Mouse (Mus musculus): ENCODE results near the gene Dapk2.
A peak's percentile ranks its signal among the peaks of the same experiment; 100 is the strongest.

The Dapk2 gene

DNA sequence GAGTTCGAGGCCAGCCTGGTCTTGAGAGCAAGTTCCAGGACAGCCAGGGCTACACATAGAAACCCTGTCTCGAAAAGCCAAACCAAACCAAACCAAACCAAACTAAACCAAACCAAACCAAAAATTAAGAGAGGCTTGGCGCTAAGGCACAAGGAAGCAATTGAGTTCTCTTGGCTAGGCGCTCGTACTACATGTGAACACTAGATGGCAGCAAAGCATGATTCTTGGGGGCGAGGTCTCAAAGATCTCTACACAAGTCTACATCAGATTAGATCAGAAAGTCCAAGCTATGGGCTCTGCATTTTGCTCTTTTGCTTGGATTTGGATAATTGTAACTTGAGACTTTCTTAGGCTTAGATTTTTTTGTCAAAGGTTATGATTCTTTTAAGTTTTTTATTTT lies 13.8 kb upstream of the Dapk2 start:
- peak; percentile 86 for DNase-seq

DNA sequence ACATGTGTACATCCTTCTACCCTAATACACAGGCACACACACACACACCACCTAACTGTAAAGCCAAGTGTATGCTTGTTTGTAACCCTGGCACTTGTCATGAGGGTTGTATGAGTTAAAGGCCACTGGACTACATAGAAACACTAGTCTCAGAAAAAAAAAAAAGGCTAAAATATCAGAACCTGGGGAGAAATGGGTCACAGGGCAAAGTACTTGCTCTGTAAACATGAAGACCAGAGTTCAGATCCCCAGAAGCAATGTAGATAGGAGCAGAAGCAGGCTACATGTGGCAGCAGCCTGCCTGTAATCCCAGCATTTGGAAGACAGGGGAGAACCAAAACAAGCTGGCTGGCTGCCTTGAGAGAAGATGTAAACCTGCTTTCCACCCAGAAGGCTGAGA lies 11.9 kb upstream of the Dapk2 start:
- DNase-seq, result no peak

DNA sequence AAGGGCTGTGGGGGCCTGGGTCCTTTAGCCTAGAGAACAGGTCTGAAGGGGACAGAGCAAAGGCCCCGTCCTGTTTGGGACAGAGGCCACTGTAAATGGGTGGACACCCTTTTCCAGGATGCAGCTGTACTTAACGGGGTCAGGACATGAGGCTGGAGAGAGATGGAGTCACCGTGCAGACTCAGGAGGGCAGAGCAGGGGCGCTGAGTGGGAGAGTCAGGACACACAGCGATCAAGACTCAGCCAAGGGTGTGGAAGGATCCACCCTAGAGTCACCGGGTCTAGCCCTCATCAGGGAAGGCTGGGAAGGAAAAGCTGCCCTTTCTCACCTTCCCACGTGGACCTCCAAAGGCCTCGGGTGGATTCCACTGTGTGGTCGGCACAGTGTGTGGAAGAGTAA lies 6.0 kb upstream of the Dapk2 start:
- no peak for DNase-seq

DNA sequence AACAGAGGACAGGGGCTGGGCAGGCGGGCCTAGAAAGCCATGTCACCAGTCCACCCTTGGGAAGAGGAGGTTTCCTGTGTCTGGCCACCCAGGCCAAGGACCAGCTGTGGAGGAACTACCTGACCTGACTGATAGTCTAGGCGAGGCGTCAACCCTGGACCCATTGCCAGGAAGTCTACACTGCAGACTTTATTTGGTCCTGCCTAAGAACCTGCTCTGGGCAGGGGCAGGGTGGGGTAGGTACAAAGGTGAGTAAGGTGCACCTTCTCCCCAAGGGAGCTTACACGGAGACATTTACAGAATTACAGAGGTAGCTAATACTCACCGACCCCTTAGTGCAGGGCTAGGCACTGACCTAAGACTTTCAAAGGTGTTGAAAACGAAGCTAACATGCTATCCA lies 4.4 kb upstream of the Dapk2 start:
- no peak for DNase-seq

DNA sequence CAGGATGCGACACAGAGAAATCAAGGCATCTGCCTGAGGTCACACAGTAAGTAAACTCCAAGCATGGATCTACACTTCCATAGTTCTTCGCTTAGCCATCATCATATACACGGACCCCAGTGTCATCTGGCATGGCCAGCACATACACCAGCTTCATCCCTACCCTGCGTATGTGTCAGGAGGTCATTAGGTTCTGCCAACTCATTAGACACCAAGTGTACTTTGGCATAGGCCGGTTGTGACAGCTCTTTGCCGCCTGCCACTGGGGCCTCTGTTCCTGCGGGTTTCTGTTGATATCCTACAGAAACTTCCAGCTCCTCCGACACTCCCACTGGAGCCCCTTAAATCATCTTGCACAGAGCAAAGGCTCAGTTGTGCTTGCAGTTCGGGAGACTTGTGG lies 4.0 kb upstream of the Dapk2 start:
- no peak for DNase-seq

DNA sequence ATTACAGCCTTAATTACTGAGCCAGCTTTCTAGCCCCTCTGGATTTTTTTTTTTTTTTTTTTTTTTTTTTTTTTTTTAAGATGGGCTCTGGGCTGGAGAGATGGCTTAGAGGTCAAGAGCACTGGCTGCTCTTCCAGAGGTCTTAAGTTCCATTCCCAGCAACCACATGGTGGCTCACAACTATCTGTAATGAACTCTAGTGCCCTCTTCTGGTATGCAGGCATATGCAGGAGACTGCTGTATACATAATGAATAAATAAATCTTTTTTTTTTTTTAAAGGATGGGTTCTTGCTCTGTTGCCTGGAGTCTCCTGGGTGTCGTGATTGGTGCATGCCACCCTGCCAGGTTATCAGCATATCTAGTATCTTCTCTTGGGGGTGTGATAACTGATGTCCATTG lies 2.5 kb upstream of the Dapk2 start:
- no peak for DNase-seq

DNA sequence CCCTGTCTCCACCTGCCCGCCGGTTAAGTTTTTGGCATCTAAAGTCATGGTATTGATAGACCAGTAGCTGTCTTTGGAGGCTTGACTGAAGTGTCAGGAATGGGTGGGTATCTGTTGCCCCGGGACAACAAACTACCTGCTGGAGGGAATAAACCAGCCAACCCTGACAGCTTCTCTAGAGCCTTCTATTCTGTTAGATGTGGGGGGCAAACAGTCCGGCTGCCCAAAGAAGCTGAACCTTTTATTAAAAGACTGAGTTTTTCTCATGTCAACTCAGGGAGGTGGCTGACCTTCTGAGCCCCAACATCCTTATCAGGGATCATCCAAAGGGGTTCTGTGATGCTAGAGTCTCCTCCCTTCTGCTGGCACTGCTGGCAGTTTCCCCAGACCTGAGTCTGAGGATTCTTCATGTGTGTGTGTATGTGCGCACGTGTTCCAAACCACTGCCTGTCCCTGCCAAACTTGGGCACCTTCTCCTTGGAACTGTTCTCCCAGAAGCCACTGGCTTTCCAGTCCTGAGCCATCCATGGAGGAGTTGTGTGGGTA lies 935 bp downstream of the Dapk2 start:
- DNase-seq, result no peak

DNA sequence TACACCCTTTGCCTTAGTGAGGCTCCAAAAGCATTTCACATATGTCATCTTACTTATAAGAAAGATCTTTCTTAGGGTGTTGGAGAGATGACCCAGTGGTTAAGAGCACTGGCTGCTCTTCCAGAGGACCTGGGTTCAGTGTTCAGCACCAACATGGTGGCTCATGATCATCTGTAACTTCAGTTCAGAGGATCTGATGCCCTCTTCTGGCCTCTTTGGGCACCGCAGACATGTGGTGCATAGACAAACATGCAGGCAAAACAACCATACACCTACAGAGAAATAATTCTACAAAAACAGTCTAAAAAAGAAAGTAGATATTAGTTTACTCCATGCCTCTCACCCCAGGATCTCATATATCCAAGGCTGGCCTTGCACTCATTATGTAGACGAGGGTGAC lies 2.1 kb downstream of the Dapk2 start:
- DNase-seq, result no peak

DNA sequence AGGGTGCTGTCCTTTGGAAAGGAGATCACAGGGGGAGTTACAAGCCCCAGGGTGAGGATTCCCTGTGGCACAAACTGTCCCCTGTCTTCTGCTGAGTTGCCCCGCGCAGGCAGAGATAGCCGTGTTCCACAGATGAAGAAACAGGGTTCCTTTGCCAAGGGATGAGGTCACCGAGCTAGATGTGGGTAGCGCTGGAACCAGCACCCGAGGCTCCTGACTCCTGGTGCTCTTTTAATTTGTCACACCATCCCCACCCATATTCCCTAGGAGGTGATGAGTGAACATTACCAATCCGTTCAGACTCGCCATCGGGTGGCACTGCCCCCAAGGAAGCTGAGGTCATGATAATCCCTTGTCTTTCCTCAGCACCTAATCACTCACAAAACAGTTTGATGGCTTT lies 5.0 kb downstream of the Dapk2 start:
- no peak for DNase-seq

DNA sequence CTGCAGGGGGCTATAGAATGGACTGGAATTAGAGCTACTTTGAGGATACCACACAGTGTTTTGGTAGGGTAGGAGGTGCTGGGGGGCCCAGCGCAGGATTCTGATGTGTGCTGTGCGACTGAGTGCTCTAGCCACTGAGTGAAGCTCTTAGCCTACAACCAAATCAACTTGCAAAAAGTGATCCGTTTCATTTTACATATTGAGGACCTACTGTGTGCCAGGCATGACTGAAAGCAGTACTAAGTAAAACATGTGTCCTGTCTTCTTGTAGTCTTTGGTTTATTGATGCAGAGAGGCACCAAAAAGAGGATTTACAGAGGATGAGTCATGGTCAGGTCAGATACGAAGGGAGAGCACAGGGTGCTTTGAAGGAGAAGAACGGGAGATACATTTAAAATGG lies 9.2 kb downstream of the Dapk2 start:
- DNase-seq, result no peak

DNA sequence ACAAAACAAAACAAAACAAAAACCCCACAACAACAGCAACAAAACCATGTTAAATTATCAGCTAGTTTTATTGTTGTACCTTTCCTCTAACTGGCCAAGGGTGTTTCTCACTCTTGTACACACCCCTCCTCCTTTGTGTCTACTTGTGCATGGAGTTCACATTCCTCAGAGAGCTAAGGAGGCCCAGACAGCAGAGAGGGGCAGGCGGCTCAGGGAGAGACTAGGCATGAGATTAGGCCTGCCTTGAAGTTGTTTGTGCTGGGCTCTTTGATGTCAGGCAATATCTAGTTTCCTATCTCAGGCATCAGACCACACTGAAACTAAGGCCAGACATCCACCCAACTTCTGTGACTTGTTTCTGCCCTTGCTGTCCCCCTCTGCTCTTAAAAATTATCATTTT lies 10.2 kb downstream of the Dapk2 start:
- peak; percentile 31 for DNase-seq

DNA sequence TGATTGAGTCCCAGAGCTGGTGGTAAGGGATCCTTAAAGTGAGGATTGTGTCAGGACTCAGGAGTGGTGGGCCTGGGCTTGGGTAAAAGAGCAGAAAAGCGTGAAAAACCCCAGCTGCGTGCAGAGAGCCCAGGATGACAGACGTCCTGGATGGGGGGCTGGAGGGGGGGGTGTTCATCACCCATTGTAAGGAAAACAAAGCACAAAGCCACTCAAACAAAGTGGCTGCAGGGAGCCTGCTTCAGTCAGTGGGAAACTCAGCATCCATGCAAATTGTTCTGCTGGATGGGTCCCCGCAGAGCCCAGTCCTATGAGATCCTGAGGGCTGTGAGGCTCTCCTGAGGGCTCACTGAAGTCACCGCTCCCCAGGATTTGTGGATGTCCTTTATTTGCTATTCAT lies 12.5 kb downstream of the Dapk2 start:
- peak; percentile 63 for DNase-seq

DNA sequence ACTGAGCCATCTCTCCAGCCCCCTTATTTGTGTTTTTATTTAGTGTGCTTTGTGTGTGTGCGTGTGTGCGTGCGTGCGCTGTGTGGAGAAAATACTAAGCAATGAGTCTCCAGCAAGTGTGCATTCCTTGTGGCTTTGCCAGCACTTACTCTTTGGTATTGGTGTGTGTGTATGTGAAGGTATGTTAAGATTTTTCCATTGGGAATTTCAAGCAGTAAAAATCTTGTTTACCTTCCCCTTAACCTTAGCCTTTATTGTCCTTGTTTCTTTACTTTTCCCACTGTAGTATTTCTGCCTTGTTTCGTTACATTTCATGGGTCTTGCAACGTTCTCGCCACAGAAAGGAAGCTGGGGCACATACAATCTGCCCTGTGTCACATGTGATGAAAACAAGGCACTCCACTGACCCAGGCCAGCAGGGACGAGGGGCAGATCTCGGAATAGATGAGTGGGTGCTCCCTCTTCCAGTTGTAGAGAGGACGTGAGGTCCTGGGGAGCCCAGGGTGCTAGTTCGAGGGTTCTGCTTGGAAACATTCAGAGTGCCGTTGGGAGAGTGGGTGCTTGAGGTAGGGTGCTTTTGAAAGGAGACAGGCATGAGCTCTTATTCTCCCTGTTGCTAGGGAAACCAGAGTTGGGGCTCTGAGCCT lies 13.4 kb downstream of the Dapk2 start:
- DNase-seq, result no peak

DNA sequence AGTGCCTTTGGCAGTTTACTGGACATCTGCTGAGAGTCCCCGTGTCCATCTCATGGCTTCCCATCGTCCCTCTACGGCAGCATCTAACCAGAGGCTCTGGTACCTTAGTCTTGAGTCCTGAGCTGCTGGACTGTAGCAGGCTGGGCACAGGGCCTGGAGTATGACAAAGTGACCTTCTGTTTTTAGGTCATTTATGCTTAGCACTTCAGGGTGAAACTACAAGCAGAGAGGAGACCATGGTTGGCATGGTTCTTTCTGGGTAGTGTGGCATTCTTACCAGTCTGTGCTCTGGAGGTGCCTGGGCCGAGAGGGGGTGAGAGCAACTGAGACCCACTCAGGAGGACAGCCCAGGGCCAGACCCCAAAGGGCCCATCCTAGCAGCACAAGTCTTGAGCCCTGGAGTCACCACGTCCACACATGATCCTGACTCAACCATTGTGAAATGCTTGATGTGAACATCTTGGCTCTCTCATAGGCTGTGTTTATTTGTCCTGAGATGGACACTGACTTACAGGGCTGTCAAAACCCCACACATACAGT lies 15.4 kb downstream of the Dapk2 start:
- no peak for DNase-seq

DNA sequence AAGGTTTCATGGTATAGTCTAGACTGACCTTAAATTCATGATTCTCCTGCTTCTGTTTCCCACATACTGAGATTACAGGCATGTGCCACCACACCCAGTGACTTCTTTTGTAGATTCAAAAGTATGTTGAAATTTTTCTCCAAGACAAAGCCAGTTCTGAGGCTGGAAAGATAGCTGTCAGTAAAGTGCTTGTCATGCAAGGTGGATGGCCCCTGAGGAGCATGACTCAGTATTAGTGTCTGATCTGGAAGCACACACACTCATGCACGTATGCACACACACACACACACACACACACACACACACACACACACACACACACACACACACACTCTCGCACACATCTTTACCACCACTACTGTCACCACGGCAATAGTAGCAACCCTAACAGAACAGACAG lies 17.0 kb downstream of the Dapk2 start:
- DNase-seq, result no peak

DNA sequence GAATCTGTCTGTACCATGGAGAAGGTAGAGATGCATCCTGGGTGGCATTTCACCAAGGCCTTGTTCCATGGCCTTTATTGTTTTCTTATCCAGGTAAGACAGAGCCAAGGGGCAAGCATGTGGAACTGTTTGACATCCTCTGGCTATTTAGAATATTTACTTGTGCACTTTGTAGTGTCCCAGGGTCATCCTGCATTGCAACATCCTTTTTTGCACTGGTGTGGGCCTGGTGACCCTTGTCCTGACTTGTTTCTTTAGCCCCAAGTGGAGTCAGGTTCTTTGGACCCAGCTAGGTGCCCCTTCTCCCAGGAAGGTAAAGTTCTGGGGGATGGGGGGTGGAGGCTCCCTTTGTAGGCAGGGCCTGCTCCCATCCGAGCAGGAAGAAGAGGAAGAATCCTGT lies 20.0 kb downstream of the Dapk2 start:
- no peak for DNase-seq

DNA sequence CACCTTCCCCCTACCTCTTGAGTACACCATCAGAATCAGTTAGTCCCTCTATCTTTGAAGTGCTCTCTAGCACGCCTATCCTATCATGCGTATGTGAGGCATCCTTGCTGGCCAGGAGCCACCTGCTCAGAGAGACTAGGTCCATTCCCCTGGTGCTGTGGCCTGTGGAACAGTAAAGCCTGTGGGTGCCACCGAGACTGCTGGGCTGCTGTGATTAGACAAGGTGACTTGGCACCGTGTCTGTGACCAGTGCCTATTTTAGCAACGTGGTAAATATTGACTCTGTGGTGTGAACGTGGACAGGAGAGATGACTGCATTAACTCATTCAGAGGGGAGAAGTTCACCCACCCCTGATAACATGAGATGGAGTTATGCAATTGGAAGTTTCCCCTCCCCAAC lies 21.8 kb downstream of the Dapk2 start:
- no peak for DNase-seq

DNA sequence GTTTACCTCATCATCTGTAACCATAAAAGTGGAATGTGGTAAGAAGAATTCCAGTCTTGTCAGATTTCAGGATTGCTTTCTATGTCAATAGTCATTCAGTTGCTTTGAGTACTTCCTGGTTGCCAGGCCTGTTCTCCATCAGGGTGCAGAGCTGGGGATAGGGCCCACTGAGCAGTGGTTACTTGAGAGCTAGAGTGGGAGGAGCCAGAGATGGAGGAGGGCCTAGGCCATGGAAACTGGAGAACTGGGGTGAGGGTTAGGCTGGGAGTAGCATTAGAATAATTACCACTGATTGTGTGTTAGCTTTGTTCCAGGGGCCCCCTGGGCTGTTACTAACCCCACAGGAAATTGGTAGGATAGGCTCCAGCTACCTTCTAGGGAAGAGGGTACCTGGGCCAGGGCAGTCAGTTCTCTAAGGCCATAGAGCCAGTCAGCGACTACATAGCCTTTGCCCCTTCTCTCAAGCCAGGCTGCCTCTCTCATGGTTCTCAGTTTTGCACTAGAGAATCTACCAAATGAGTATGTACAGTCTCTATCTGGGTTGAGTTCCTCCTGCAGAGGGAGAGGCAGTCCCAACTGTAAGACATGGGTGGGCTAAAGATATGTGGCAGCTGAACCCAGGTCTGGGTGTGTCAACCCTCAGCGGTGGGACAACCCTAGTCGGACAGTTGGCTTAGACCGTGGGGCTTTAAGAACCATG lies 23.3 kb downstream of the Dapk2 start:
- DNase-seq, result peak; percentile 42

DNA sequence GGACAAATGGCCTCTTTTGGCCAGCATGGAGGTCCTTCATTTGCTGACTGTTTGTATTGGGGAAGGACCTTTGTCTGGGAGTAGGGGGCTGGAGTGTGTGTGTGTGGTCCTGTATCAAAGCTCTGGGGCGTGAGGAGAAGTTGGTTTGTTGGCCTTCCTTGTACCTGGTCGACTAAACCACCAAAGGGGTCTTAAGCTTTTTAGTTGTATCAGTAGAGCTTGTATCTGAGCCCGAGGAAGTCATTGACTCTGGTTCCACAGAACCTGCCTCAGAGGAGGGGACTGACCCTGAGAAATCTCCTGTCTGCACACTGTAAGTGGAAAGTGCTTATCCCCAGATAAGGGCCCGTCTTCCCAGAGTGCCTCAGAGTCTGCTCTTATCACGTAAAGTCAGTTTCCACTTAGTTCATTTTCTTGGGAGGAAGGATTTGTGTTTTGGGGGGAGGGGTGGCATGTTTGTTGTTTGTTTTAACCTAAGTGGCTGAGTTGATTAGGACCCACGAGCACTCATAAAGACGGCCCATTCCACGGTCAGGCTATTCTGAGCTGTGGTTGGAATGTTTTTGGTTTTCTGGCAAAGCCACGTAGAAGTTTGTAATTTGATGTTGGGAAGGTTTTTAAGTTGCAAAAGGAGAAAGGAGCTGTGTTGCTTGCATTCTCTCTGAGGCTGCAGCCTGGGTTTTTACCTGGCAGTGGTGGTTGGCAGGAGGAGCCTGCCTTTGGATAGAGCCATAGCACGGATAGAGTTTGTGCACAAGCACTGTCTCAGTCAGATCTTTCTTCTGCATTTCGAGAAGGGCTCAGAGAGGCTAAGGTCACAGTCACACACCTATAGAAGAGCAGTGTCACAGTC lies 24.0 kb downstream of the Dapk2 start:
- DNase-seq, result no peak

DNA sequence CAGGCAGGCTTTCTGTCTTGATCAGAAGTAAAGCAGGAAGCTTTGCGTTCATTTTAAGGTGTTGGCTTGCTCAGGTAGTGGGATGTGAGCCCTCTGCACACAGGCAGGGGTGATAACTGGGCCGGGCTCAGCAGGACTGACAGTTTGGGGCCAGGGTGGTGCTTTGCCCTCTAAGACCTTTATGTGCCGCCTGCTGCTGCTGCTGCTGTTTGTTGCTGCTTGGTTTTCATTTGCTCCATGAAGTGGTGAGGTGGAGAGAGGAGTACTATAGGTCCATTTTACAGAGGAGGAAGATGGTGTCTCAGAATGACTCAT lies 24.6 kb downstream of the Dapk2 start:
- no peak for DNase-seq

DNA sequence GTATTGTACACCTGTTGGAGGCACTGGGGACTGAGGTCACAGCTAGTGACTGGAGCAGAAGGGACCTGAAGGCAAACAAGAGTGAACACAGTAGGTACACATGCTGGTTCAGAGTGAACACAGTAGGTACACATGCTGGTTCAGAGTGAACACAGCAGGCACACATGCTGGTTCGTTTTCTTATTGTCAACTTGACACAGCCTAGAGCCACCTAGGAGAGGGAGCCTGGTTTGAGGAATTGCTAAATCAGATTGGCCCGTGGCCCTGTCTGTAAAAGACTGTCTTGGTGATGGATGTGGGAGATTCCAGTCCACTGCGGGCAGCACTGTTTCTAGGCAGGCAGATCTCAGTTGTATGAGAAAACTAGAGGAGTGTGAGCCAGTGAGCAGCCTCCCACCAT lies 25.0 kb downstream of the Dapk2 start:
- DNase-seq, result no peak

DNA sequence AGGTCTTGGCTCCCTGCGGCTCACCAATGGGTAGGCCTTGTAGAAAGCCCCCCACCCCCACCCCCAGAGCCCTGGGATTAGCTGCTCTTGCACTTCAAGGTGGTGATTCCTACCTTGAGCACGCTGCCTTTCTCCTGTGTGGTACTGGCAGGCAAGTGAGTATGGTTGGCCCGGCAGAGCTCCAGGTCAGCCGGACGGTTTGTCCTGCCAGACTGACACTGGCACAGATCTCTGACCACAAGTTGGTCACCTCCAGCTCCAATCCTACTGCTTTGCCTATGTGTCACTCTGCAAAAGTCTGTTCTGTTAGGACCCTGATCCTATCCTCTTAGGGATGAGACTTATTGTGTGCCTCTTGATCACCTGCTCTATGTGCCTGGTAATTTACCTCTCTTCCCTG lies 26.5 kb downstream of the Dapk2 start:
- no peak for DNase-seq

DNA sequence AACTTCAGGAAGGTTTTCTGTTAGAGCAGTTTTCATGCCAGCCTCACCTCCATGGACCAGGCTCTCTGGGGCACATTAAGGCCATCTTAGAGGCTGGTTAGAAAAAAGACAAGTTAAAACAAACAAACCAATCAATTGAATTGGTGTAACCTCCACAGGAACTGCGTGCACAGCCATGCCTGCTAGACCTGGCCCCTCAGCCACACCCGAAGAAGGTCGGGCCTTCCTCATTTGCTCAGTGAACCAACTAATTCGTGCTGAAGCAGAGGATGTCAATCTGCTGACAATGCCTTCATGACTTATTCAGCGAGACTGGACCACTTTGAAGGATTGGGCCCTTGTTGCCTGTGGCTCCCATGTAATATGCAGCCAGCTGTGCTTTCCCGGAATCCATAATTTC lies 28.4 kb downstream of the Dapk2 start:
- DNase-seq, result peak; percentile 59

DNA sequence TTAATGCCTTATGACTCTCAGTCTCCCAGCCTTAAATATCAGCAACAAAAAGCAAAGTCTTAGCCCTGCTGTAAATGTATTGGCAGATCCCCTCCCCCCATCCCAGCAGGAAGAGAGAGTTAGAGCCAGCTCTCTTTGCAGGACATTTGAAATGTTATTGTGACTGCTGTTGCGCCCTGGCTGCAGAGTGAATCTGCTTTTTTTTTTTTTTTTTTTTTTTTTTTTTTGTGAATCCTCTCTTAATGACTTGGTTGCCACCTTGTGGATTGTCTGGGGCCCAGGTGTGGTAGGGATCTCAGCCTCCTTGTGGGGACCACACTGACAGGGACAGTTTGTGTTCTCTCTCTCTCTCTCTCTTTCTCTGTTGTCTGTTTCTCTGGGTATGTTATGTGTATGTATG lies 31.0 kb downstream of the Dapk2 start:
- DNase-seq, result no peak
